Mouse (Mus musculus): ENCODE results near the gene Dnajb2. TPM values are rescaled to one million over a fixed set of nuclear protein-coding genes. Genes with fewer than 3 reads are reported as not detected.
A peak's percentile ranks its signal among the peaks of the same experiment; 100 is the strongest.

The Dnajb2 gene
- total RNA-seq (2021): 10 to 100 TPM; 32.4 to 33.2 TPM
- long read RNA-seq, experiment 1, transcript Dnajb2-210 (9 exons, 3,066 nt): major isoform, 7 of 27 reads
- long read RNA-seq, experiment 1, transcript Dnajb2-207 (10 exons, 1,855 nt): major isoform, 7 of 27 reads
- long read RNA-seq, experiment 1, partial matches to known transcripts: 4 of 27 reads
- long read RNA-seq, experiment 1, other reads (novel, unspliced or antisense): 6 of 27 reads
- long read RNA-seq, experiment 2, transcript Dnajb2-207 (10 exons, 1,855 nt): major isoform, 13 of 51 reads
- long read RNA-seq, experiment 2, transcript Dnajb2-210 (9 exons, 3,066 nt): minor isoform, 11 of 51 reads
- long read RNA-seq, experiment 2, partial matches to known transcripts: 9 of 51 reads
- long read RNA-seq, experiment 2, other reads (novel, unspliced or antisense): 14 of 51 reads

DNA sequence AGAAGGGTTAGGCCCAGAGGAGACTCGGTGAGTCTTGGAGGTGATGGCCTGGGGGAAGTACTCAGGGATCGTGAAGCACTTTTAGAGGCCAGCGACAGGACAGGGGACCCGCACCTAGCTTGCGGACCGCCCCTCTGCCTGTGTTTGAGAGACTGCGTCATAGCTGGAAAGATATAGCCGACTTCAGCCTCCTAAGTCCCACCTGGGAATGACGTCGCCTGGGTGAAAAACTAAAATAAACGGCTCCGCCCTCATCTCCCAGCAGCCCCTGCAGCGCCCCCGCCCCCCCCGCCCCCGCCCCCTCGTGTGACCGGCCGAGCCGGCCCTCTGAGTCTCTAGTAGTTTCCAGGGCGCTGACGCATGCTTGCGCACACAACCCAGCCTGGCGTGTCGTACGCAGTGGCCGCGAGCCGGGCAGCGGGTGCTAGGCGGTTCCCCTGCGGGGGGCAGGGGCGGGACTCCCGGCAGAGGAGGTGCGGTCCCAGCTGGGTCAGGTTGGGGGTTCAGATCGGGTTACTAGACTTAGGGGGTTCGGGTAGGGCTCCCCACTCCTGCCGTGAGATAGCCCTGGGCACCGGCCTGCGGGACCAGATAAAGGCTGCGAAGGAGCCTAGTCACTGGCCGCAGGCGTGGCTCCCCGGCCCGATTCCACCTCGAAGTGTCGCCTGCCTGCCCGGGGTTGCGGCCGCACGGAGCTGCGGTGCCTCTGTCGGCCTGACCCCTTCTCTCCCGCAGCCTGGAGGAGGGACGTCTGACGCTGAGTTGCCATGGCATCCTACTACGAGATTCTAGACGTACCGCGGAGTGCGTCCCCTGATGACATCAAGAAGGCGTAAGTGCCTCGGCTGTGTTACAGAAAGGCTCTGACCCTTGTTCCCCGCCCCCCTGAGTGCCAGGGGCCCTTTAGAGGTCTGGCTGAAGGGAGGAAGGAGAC, at the start of gene Dnajb2:
Gene Dnajb2 (plus strand): TSS at position 290 of the 934 bp plus-strand sequence.
- intact Hi-C loops (cut with DNase I; ENCODE audit: low total_unique reads): no loop called here
- DNase-seq: peak; percentile 88

DNA sequence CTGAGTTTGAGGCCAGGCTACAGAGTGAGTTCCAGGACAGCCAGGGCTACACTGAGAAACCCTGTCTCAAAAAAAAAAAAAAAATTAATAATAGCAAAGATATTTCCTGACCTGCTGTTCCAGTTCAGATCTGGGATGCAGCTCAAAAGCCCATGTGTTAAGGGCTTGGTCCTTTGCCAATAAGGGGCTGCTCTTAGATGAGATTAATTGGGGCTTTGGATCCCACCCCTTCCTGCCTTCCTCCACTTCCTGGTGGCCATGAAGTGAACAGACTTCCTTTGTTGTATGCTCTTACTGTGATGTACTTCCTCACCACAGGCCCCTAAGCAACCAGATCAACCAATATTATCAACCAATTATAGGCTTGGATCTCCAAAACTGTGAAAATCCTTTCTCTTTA, 49.1 kb upstream of the Dnajb2 start:
- intact Hi-C loops (cut with DNase I; ENCODE audit: low total_unique reads): no loop called here
- DNase-seq: no peak

DNA sequence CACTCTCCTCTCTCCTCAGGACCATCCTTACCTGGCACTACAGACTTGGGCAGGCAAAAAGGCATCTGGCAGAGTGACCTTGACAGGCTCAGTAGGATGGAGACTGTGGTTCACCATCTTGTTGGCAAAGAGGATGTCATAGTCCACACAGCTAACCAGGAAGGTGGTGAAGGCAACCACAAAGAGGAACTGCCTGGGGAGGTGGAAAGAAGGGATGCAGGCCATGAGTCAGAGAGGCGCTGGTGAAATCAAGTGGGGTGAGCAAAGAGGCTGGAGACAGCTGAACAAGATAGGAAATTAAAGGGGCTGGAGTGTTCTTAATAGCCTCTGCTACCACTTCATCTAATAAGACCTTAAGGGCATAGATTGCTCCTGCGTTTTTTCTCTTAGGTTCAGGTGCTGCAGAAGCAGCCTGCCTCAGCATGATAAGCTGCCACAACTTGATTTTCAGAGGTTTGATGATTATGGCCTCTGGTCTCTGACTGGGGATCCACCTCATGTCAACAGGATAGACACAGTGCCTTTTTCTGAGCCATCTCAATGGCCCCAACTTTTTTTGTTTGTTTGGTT, 48.2 kb upstream of the Dnajb2 start:
- intact Hi-C loops (cut with DNase I; ENCODE audit: low total_unique reads): no loop called here
- no peak for DNase-seq

DNA sequence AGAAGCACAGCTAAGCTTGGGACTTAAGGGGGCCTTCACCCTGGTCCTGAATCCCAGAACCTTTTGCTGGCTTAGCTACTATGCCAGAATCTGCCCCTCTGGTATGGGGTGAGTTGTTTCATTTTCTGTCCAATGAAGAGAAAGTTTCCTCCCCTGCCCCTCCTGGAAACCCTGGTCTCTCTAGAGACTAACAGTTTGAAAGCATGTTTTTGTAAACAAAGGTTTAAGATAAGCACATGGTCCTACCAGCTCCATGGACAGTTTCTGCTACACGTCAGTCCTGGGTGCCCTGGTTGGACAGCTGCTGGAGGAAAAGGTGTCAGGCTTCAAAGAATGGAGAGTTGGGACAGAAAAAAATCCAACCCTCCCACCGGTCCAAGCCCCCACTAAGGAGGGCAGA, 45.6 kb upstream of the Dnajb2 start:
- intact Hi-C loops (cut with DNase I; ENCODE audit: low total_unique reads): no loop called here
- no peak for DNase-seq

DNA sequence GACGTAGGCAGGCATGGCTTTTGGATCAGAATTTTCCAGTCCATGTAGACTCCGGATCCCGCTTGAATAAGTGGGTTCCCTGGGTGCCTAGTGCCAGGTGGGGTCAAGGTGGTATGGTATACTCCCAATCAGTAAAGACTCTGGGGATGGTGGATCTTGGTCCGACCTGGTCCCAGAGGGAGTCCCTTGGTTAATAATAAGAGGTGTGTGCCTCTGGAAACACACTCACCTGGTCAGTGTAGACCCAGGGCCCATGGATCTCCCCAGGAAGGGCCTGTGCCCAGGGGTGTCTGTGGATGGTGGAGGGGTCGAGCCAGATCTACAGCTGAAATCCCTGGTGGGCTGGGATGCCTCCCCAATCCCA, 45.0 kb upstream of the Dnajb2 start:
- no peak for DNase-seq
- intact Hi-C loops (cut with DNase I; ENCODE audit: low total_unique reads): no loop called here

DNA sequence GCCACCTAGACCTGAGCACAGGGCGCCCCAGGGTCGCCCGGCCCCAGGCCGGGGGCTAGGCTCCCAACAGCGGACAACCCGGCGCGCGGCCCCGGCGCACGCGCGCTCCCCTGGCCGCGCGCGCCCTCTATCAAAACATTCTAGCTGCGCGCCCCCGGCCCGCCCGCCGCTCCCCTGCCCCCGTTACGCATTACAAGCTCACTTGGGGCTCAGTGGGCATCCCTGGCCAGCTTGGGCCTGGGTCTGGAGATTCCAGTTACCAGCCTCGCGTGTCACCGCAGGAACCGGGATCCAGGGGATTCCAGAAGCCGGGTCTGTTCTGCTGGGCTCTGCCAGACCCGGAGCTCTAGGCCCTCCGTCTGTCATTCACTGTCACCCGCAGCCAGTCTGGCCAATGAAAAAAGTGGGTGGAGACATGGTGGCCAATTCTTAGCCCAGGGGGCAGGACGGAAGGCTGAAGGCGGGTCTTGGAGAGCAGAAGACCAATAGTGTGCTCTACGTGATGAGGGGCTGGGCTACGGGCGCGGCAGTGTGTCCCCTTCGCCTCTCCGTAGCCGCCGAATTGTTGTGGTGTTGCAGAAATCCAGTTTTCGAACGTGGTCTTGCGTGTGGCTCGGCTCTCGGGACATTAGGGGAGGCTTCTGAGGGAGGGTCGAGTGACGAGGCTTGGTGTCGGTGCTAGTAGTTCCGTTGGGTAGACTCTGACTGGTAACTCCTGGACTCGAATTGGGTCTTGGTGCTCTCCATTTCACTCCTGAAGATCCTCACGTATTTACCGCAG, 44.4 kb upstream of the Dnajb2 start, which contains the start of the genes Ankzf1 and Atg9a:
Gene Ankzf1 (plus strand): TSS at position 530 of the 781 bp plus-strand sequence.
Gene Atg9a (minus strand): TSS at position 575 of the 781 bp plus-strand sequence.
- peak; percentile 94 for DNase-seq
- intact Hi-C loops (cut with DNase I; ENCODE audit: low total_unique reads): no loop called here

DNA sequence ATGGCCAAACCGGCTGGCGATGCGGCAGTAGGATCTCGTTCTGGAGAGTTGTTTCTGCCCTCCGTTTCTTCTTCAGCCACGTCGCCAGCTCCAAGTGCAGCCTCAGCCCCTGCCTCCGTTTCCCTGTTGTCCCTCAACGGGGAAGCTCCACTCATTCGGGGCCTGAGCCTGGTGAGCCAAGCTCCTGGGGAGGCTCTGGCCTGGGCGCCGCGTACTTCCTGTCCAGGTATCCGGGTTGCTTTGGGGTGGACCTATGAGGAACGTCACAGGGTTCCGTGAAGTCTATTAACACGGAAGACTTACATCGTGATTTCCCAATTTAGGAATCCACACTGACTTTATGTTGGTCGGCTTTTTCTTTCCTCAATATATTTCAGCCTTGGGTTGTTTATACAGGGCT, 43.8 kb upstream of the Dnajb2 start:
- intact Hi-C loops (cut with DNase I; ENCODE audit: low total_unique reads): no loop called here
- peak; percentile 44 for DNase-seq

DNA sequence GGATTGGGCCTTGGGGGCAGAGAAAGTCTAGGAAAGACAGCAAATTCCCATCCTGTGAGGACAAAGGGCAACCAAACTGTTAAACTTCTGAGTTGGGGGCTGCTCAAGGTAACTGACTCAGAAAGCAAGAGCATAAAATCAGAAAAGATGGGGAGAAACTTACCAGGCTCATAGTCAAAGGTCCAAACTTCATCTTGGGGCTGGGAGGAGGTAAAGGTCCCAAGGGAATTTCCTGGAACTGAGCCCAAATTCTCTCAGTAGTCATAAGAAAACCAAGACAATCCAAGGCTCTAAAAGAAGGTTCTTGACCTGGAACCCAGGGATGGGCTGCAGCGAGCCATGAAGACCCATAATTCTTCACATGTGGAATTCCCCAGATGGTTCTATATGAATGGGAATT, 35.0 kb upstream of the Dnajb2 start:
- intact Hi-C loops (cut with DNase I; ENCODE audit: low total_unique reads): no loop called here
- DNase-seq: no peak

DNA sequence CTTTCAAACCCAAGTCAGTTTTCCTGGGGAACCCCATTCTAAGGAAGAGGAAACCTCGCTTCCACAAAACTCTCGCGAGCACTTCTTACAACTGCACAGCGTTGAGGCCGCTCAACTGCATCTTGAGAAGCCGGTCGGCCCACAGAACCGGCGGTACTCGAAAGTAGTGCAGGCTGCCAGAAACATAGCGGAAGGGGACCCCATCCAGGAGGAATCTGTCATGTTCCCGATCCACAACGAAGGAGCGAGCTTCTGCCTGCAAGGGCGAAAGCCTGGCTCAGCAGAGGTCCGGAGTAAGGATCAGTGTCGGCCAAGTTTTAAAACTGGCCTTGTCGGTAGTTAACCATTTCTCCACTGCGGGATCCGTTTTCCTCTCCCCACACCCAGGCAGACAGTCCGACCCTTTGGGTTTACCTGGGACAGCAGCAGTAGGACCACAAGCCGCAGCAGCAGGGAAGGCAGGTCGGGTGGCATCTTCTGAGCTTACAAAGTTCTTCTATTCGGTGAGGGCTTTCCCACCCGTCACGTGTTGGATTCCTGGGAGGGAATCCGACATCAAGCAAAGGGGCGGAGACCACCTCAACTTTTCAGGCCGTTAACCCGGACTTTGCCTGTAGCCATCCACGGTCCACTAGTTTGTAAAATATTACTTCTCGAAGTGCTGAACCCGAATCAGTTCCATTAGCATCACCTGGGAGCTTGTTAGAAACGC, 27.1 kb upstream of the Dnajb2 start:
- intact Hi-C loops (cut with DNase I; ENCODE audit: low total_unique reads): no loop called here
- peak; percentile 32 for DNase-seq

DNA sequence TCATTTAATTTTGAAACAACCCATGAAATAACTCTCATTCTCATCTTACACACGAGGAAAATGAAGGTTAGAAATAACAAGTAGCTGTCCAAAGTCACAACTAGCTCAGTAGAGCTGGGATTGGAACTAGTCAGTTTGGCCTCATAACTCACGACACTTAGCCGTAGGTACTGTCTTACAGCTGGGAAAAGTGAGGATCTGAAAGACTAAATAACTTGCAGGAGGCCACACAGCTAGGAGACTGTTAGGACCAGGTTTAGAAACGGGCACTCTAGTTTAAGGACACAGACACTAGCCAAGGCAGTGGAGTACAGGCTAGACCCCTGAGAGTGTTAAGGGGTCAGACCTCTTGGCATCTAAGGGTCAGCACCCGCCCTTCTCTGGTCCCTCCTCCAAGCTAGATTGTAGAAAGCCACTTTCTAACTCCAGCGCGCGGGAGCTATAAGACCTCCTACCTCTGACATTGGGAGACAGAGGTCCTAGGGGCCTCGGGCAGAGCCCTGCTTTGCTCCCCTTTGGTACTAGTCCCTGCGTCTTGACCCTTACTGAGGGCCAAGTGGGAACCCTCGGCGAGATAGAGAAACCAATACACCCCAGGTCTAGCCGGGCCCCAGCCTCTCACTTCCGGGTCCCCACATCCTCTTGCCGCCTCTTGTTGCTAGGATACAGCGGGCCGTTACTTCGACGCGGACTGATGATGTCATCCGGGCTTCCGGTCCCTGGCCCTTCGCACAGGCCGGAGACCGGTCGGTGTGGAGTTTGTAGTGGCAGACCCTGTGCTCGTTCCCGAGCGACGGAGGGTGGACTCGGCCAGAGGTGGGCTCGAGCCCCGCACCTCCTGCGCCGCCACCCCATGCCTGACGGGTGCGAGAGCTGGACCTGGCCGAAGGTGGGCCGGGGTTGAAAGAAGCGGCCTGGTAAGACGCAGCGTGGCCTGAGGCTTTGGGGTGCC, 25.8 kb upstream of the Dnajb2 start, which contains the start of the genes Glb1l and Stk16:
Gene Glb1l (minus strand): TSS at position 678 of the 952 bp plus-strand sequence.
Gene Stk16 (plus strand): TSS at position 703 of the 952 bp plus-strand sequence.
- peak; percentile 96 for DNase-seq
- intact Hi-C loops (cut with DNase I; ENCODE audit: low total_unique reads): no loop called here

DNA sequence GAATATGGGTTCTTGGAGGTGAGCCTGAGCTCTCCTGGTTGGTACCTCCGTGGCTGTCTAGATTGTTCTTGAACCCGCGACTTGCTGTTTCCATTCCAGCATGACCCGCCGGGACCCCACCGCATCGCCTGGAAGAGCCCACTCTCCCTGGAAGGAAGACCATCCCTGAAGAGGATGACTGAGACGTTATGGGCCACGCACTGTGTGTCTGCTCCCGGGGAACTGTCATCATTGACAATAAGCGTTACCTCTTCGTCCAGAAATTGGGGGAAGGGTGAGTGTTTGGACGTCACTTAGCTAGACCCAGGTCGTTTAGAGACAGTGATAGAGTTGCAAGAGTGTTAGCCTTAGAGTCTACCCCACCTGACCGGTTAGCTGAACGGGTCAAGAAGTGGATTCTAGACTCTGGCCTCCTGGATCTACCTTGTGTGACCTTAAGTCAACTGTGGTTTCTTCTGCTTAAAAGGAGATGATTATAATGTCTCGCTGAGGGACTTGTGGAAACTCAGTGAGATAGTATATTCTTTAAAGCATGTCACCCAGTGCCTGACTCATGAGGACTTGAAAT, 25.0 kb upstream of the Dnajb2 start:
- intact Hi-C loops (cut with DNase I; ENCODE audit: low total_unique reads): no loop called here
- DNase-seq: no peak

DNA sequence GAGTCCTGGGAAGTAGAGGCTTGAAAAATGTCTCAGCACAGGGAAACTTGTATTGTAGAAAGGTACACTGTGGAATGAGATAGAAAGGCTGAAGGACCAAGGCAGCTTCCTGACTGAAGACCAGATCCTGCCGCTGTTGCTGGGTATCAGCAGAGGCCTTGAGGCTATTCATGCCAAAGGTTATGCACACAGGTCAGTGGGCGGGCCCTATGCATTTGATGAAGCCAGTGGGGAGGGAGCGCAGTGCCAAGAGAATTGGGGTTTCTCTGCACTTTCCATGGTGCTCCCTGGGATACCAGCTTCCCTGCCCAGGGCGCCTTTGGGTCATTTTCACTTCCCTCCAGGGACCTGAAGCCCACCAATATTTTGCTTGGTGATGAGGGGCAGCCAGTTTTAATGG, 23.7 kb upstream of the Dnajb2 start:
- intact Hi-C loops (cut with DNase I; ENCODE audit: low total_unique reads): no loop called here

DNA sequence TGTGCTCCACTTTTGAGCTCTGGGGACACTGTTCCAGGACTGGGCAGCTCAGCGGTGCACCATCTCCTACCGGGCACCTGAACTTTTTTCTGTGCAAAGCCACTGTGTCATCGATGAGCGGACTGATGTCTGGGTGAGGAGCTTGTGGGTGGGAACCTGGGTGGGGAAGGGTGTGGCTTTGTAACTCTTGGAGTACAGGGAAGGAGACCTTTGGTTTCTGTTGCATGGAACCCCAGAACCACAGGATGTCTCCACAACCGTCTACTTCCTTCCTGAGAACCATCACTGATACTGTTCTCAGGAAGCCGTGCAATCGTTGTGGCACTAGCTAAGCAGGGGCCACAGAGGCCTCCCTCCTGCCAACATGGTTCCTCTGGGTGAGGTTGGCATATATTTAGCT, 23.1 kb upstream of the Dnajb2 start:
- intact Hi-C loops (cut with DNase I; ENCODE audit: low total_unique reads): no loop called here

More for the DNA sequence above, 23.7 kb upstream of the Dnajb2 start:
- DNase-seq: no peak

DNA sequence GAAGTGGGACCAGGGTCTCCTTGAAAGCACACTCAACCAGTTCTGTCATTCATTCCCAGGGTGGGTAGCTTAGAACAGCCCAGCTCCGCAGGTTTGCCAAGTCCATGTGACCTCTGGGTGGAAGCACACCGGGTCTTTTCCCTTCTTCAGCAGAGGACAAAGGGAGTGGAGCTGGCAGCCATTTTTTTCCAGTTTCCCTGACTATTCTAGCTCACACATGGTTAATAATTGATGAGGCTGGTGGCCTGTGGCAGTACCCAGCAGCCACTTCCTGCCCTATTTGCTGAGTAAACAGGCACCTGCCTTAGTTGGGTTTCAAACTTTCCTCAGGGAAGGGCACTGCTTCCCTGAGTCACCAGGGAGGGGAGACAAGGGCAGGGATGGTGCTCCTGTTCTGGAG, 21.8 kb upstream of the Dnajb2 start:
- no peak for DNase-seq
- intact Hi-C loops (cut with DNase I; ENCODE audit: low total_unique reads): no loop called here

More for the DNA sequence above, 23.1 kb upstream of the Dnajb2 start:
- DNase-seq: no peak

DNA sequence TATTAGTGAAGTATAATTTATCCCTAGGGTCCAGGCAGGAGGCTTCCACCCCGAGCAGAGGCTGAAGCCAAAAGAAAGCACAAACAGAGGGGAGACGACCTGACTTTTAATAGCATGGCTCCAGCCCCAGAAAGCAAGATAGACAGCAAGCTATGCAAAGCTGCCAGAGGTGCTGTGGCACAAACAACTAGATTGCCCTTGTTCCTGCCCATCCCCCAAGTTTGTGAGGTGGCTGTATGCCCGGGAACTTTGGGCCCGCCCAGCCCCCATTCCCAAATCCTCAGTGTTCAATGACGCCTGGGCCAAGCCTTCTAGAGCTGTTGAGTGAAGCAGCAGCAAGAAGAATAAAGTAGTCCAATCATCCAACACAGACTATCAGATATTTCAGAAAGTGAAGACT, 21.3 kb upstream of the Dnajb2 start:
- intact Hi-C loops (cut with DNase I; ENCODE audit: low total_unique reads): no loop called here
- DNase-seq: no peak

DNA sequence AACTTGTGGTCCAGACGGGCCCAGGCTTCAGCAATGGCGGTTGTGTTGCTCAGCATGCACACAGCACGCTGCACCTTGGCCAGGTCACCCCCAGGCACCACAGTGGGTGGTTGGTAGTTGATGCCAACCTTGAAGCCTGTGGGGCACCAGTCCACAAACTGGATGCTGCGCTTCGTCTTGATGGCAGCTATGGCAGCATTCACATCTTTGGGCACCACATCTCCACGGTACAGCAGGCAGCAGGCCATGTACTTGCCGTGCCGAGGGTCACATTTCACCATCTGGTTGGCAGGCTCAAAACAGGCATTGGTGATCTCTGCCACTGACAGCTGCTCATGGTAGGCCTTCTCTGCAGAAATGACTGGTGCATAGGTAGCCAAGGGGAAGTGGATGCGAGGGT, 20.4 kb upstream of the Dnajb2 start:
- intact Hi-C loops (cut with DNase I; ENCODE audit: low total_unique reads): no loop called here
- peak; percentile 36 for DNase-seq

Data from gastrocnemius, postnatal 14 days (tissue).